Mouse (Mus musculus) CH12.LX (cell line): ENCODE measurements around the gene Dqx1. TPM values are rescaled to one million over a fixed set of nuclear protein-coding genes. Genes with fewer than 3 reads are reported as not detected.
A peak's percentile ranks its signal among the peaks of the same experiment; 100 is the strongest.

ENCODE experiments used
- DNase-seq: peaks from one replicate; pipeline ENCODE4 v3.0.0-alpha.2; 2013; ENCODE audit errors: extremely low read depth
- H3K27ac ChIP-seq: 2 replicates; pipeline ENCODE4 v1.5.1; 2012; ENCODE audit warnings: low read depth, mild to moderate bottlenecking, control low read depth, moderate library complexity; ENCODE audit not compliant: insufficient read depth
- H3K27me3 ChIP-seq: replicated peaks from 2 replicates; pipeline ENCODE3; 2012; ENCODE audit warnings: inconsistent platforms
- H3K36me3 ChIP-seq, 2 experiments: replicated peaks in 1 of 2; 2 replicates each; pipeline versions ENCODE3 to v1.6.1; 2012; ENCODE audit warnings: inconsistent platforms in 1 of 2, low read length in 1 of 2, mild to moderate bottlenecking in 1 of 2, mixed read lengths in 1 of 2, moderate library complexity in 1 of 2; ENCODE audit not compliant: control insufficient read depth in 1 of 2, insufficient read depth in 1 of 2
- H3K4me1 ChIP-seq, 2 experiments: 2 replicates each; pipeline ENCODE4 v1.6.1; 2012; ENCODE audit warnings: inconsistent platforms in 1 of 2, moderate library complexity in 1 of 2; ENCODE audit not compliant: insufficient read depth in 2 of 2, control insufficient read depth in 1 of 2
- H3K4me2 ChIP-seq: 2 replicates; pipeline ENCODE4 v1.6.1; 2012; ENCODE audit warnings: low read depth, mild to moderate bottlenecking, control low read depth; ENCODE audit not compliant: poor library complexity, insufficient read depth, severe bottlenecking
- H3K4me3 ChIP-seq, 3 experiments: fragments of 150-350 bp in 1 of 3; sonication (generic) in 1 of 3; replicated peaks in 1 of 3; 2 replicates each; pipeline versions ENCODE3 to v1.5.1; 2011 to 2012; ENCODE audit warnings: low read depth in 2 of 3, low read length in 2 of 3, mild to moderate bottlenecking in 2 of 3, moderate library complexity in 2 of 3, control low read depth in 1 of 3, improper control_type of control experiment in 1 of 3, inconsistent platforms in 1 of 3, mixed read lengths in 1 of 3; ENCODE audit not compliant: poor library complexity in 1 of 3
- H3K79me2 ChIP-seq: replicated peaks from 2 replicates; pipeline ENCODE4 v1.6.1; 2012; ENCODE audit warnings: mild to moderate bottlenecking, moderate library complexity; ENCODE audit not compliant: control insufficient read depth, poor library complexity, insufficient read depth, severe bottlenecking; ENCODE audit errors: extremely low read depth
- H3K9ac ChIP-seq: 2 replicates; pipeline ENCODE4 v1.6.1; 2012; ENCODE audit warnings: low read depth, mild to moderate bottlenecking, control low read depth, moderate library complexity; ENCODE audit not compliant: insufficient read depth
- H3K9me3 ChIP-seq: replicated peaks from 2 replicates; pipeline ENCODE3; 2012; ENCODE audit warnings: low read length, inconsistent platforms, mixed read lengths
- BHLHE40 ChIP-seq: IDR thresholded peaks from 2 replicates; pipeline ENCODE4 v1.6.1; 2011; ENCODE audit warnings: mild to moderate bottlenecking, low read depth, low read length, improper control_type of control experiment
- CHD2 ChIP-seq: IDR thresholded peaks from 2 replicates; pipeline ENCODE4 v1.6.1; 2011; ENCODE audit warnings: low read length, improper control_type of control experiment
- CTCF ChIP-seq, 2 experiments: IDR thresholded peaks in 1 of 2; conservative IDR thresholded peaks in 1 of 2; 2 replicates each; pipeline ENCODE4 v1.5.1; 2011 to 2012; ENCODE audit warnings: low read depth in 2 of 2, low read length in 2 of 2, improper control_type of control experiment in 1 of 2, inconsistent platforms in 1 of 2, mild to moderate bottlenecking in 1 of 2, moderate library complexity in 1 of 2
- ETS1 ChIP-seq: conservative IDR thresholded peaks from 2 replicates; pipeline ENCODE4 v1.6.1; 2012; ENCODE audit warnings: low read depth, mild to moderate bottlenecking, inconsistent platforms, low read length, improper control_type of control experiment, moderate library complexity
- HCFC1 ChIP-seq: IDR thresholded peaks from 2 replicates; pipeline ENCODE4 v1.6.1; 2012; ENCODE audit warnings: low read depth, mild to moderate bottlenecking, inconsistent platforms, low read length, improper control_type of control experiment
- IRF4 ChIP-seq: IDR thresholded peaks from 2 replicates; pipeline ENCODE4 v1.6.1; 2014; ENCODE audit warnings: low read depth, mild to moderate bottlenecking, inconsistent platforms, low read length, improper control_type of control experiment
- JUND ChIP-seq: conservative IDR thresholded peaks from 2 replicates; pipeline ENCODE4 v1.6.1; 2011; ENCODE audit warnings: low read depth, low read length, improper control_type of control experiment
- MAX ChIP-seq: IDR thresholded peaks from 2 replicates; pipeline ENCODE4 v1.6.1; 2011; ENCODE audit warnings: low read length, improper control_type of control experiment
- MXI1 ChIP-seq: IDR thresholded peaks from 2 replicates; pipeline ENCODE4 v1.6.1; 2011; ENCODE audit warnings: mild to moderate bottlenecking, low read depth, low read length, improper control_type of control experiment
- NRF1 ChIP-seq: IDR thresholded peaks from 2 replicates; pipeline ENCODE4 v1.6.1; 2014; ENCODE audit warnings: low read depth, mild to moderate bottlenecking, inconsistent platforms, low read length, improper control_type of control experiment, moderate library complexity
- POLR2A ChIP-seq: IDR thresholded peaks from 2 replicates; pipeline ENCODE4 v1.6.1; 2011; ENCODE audit warnings: low read depth, mild to moderate bottlenecking, improper control_type of control experiment, low read length
- POLR2AphosphoS2 ChIP-seq: IDR thresholded peaks from 2 replicates; pipeline ENCODE4 v1.6.1; 2011; ENCODE audit warnings: low read depth, low read length, improper control_type of control experiment
- RAD21 ChIP-seq: IDR thresholded peaks from 2 replicates; pipeline ENCODE4 v1.6.1; 2011; ENCODE audit warnings: low read depth, mild to moderate bottlenecking, low read length, improper control_type of control experiment, moderate library complexity
- RCOR1 ChIP-seq: conservative IDR thresholded peaks from 2 replicates; pipeline ENCODE4 v1.6.1; 2012; ENCODE audit warnings: low read depth, mild to moderate bottlenecking, inconsistent platforms, low read length, improper control_type of control experiment
- UBTF ChIP-seq: IDR thresholded peaks from 2 replicates; pipeline ENCODE4 v1.6.1; 2012; ENCODE audit warnings: low read depth, mild to moderate bottlenecking, inconsistent platforms, low read length, improper control_type of control experiment, moderate library complexity
- dilution Hi-C: fragments of 300-500 bp; cut with MboI; formaldehyde crosslinking; loops from 2 replicates; pipeline ENCODE4 v1.14.3; 2020; ENCODE audit warnings: low sequenced_read_pairs; ENCODE audit not compliant: extremely low pct_unique_long_range_greater_than_20kb, extremely low pct_ligation_motif_present
- in situ Hi-C: fragments of 300-500 bp; cut with MboI; formaldehyde crosslinking; loops from 3 replicates; pipeline ENCODE4 v1.14.3; 2019; ENCODE audit warnings: low sequenced_read_pairs, low pct_ligation_motif_present, low pct_unique_long_range_greater_than_20kb, mixed read lengths
- polyA plus RNA-seq: library from polyadenylated mRNA; unstranded; fragments of >175 nt; gene quantifications from 2 replicates; pipeline ENCODE4 v1.2.1, GENCODE M21; 2012; ENCODE audit warnings: low read depth; ENCODE audit not compliant: insufficient read length
- total RNA-seq, 2 experiments: library from RNA; depleted of rRNA; stranded (reverse); fragments of 300-350 nt in 1 of 2; fragments of >200 nt in 1 of 2; gene quantifications; 2 replicates each; pipeline ENCODE4 v1.2.3; 2012 to 2014

The Dqx1 gene
- total and polyA plus RNA-seq, 3 experiments, result 1.3 to 2.9 (median 2.2) TPM

- Histone ChIP-seq H3K4me2 (peak overlapping the region; percentile 77), H3K36me3 (peaks cover 13 to 35% of the 10 kb centered on the region in 2 experiments), H3K79me2 (peaks cover 3% of the 10 kb centered on the region), H3K27me3 (peaks cover 8% of the 10 kb centered on the region), H3K9me3 (no peaks in the 10 kb centered on the region), H3K27ac (no peak overlapping the region), H3K9ac (peak overlapping the region; percentile 74; the same call in 1 of the 2 replicates), H3K4me3 (peak overlapping the region; percentile 64 to 90 (median 80)), H3K4me1 (peaks cover 18 to 59% of the 10 kb centered on the region in 2 experiments)
- DNase-seq, result no peak
- in situ Hi-C loops, result no loop called here
- TF ChIP-seq JUND (no peak), NRF1 (no peak), POLR2A (no peak), RCOR1 (no peak), IRF4 (no peak), HCFC1 (no peak)
- dilution Hi-C loops, result no loop called here
Observed at GRCm38 (mm10) chr6:83031921-83032590, 25.6 kb upstream of the Dqx1 start.

- H3K27ac ChIP-seq, result no peak overlapping the region
- H3K9ac ChIP-seq, result peak overlapping the region; percentile 74
- H3K9me3 ChIP-seq, result no peaks in the 10 kb centered on the region
- peaks cover 3% of the 10 kb centered on the region for H3K79me2 ChIP-seq
- in situ Hi-C loops, result no loop called here
- no peak for DNase-seq
- H3K36me3 ChIP-seq, result peaks cover 13 to 35% of the 10 kb centered on the region in 2 experiments
- peak overlapping the region; percentile 64 to 90 (median 80) for H3K4me3 ChIP-seq
- peaks cover 8% of the 10 kb centered on the region for H3K27me3 ChIP-seq
- TF ChIP-seq ETS1 (0 out of 2 replicates have a peak, but pooled peaks have one; percentile 8), BHLHE40 (0 out of 2 replicates have a peak, but pooled peaks have one; percentile 22), UBTF (peak; percentile 76; the same call in 1 of the 2 replicates), RAD21 (peak; percentile 5; the same call in 1 of the 2 replicates), CHD2 (no peak), JUND (no peak), POLR2AphosphoS2 (no peak), MAX (peak; percentile 32; the same call in 1 of the 2 replicates), NRF1 (no peak), IRF4 (0 out of 2 replicates have a peak, but pooled peaks have one; percentile 9), CTCF (conservative IDR thresholded peaks at IDR 0.05 in 1 of 2, IDR thresholded peaks at IDR 0.05 in 1 of 2; ENCODE audit: low read depth in 2 of 2, low read length in 2 of 2) (peak in 1 of 2 experiments; percentile 12; a peak in 1 of 4 replicates), MXI1 (0 out of 2 replicates have a peak, but pooled peaks have one; percentile 41)
- H3K4me1 ChIP-seq, result peaks cover 12 to 53% of the 10 kb centered on the region in 2 experiments
- dilution Hi-C loops, result no loop called here
- H3K4me2 ChIP-seq, result peak overlapping the region; percentile 77
Observed at GRCm38 (mm10) chr6:83032769-83033191, 24.9 kb upstream of the Dqx1 start.
